Mouse (Mus musculus): ENCODE results near the gene Frmd4a. TPM values are rescaled to one million over a fixed set of nuclear protein-coding genes. Genes with fewer than 3 reads are reported as not detected.
A peak's percentile ranks its signal among the peaks of the same experiment; 100 is the strongest.

The Frmd4a gene
- polyA plus RNA-seq, 1 experiment, result 13.5 TPM

GRCm38 (mm10) chr2:4167131-4167530, 149.6 kb downstream of the Frmd4a start:
- WGBS, result 87% methylated on average over 6 of the region's 6 CpGs
- H3K4me3 ChIP-seq (ENCODE audit: extremely low read depth, insufficient read depth, insufficient read length), result no peak overlapping the region
- H3K36me3 ChIP-seq (ENCODE audit: control insufficient read depth, insufficient read depth, low read length), result no peaks in the 10 kb centered on the region
- no peaks in the 10 kb centered on the region for H3K4me1 ChIP-seq (ENCODE audit: control insufficient read depth, insufficient read depth, insufficient read length)
- DNase-seq (ENCODE audit: low read depth in 1 of 2, low spot score in 2 of 2), result no peak
- H3K27me3 ChIP-seq (ENCODE audit: control insufficient read depth, insufficient read depth, low read length), result no peaks in the 10 kb centered on the region
- no peak overlapping the region for H3K27ac ChIP-seq (ENCODE audit: insufficient read depth, low read length)
- TF ChIP-seq CTCF (IDR thresholded peaks at IDR 0.05; ENCODE audit: extremely low read depth, insufficient read depth, insufficient read length, insufficient replicate concordance) (no peak), POLR2A (IDR thresholded peaks at IDR 0.05; ENCODE audit: low read depth, low read length) (no peak)

GRCm38 (mm10) chr2:4169726-4170125, 152.2 kb downstream of the Frmd4a start:
- TF ChIP-seq POLR2A (IDR thresholded peaks at IDR 0.05; ENCODE audit: low read depth, low read length) (no peak), CTCF (IDR thresholded peaks at IDR 0.05; ENCODE audit: extremely low read depth, insufficient read depth, insufficient read length, insufficient replicate concordance) (no peak)
- Histone ChIP-seq H3K4me3 (ENCODE audit: extremely low read depth, insufficient read depth, insufficient read length) (no peak overlapping the region), H3K36me3 (ENCODE audit: control insufficient read depth, insufficient read depth, low read length) (no peaks in the 10 kb centered on the region), H3K27ac (ENCODE audit: insufficient read depth, low read length) (no peak overlapping the region), H3K27me3 (ENCODE audit: control insufficient read depth, insufficient read depth, low read length) (no peaks in the 10 kb centered on the region), H3K4me1 (ENCODE audit: control insufficient read depth, insufficient read depth, insufficient read length) (no peaks in the 10 kb centered on the region)
- 80% methylated on average over 10 of the region's 10 CpGs for WGBS
- no peak for DNase-seq (ENCODE audit: low read depth in 1 of 2, low spot score in 2 of 2)

- Histone ChIP-seq H3K36me3 (ENCODE audit: control insufficient read depth, insufficient read depth, low read length) (no peaks in the 10 kb centered on the region), H3K27me3 (ENCODE audit: control insufficient read depth, insufficient read depth, low read length) (no peaks in the 10 kb centered on the region), H3K4me1 (ENCODE audit: control insufficient read depth, insufficient read depth, insufficient read length) (no peaks in the 10 kb centered on the region), H3K4me3 (ENCODE audit: extremely low read depth, insufficient read depth, insufficient read length) (no peak overlapping the region), H3K27ac (ENCODE audit: insufficient read depth, low read length) (no peak overlapping the region)
- no peak for TF ChIP-seq CTCF (IDR thresholded peaks at IDR 0.05; ENCODE audit: extremely low read depth, insufficient read depth, insufficient read length, insufficient replicate concordance)
- no peak for TF ChIP-seq POLR2A (IDR thresholded peaks at IDR 0.05; ENCODE audit: low read depth, low read length)
- DNase-seq (ENCODE audit: low read depth in 1 of 2, low spot score in 2 of 2), result no peak
- WGBS, result 75% methylated on average over 4 of the region's 4 CpGs
Observed at GRCm38 (mm10) chr2:4170189-4170588, 152.7 kb downstream of the Frmd4a start.

- Histone ChIP-seq H3K36me3 (ENCODE audit: control insufficient read depth, insufficient read depth, low read length) (no peaks in the 10 kb centered on the region), H3K27me3 (ENCODE audit: control insufficient read depth, insufficient read depth, low read length) (no peaks in the 10 kb centered on the region), H3K4me1 (ENCODE audit: control insufficient read depth, insufficient read depth, insufficient read length) (no peaks in the 10 kb centered on the region), H3K4me3 (ENCODE audit: extremely low read depth, insufficient read depth, insufficient read length) (no peak overlapping the region), H3K27ac (ENCODE audit: insufficient read depth, low read length) (no peak overlapping the region)
- TF ChIP-seq POLR2A (IDR thresholded peaks at IDR 0.05; ENCODE audit: low read depth, low read length), result no peak
- TF ChIP-seq CTCF (IDR thresholded peaks at IDR 0.05; ENCODE audit: extremely low read depth, insufficient read depth, insufficient read length, insufficient replicate concordance), result no peak
- WGBS, result 89% methylated on average over 8 of the region's 8 CpGs
- DNase-seq (ENCODE audit: low read depth in 1 of 2, low spot score in 2 of 2), result peak in 1 of 2 experiments; percentile 6
Observed at GRCm38 (mm10) chr2:4184991-4185390, 167.5 kb downstream of the Frmd4a start.

GRCm38 (mm10) chr2:4187521-4187920, 170.0 kb downstream of the Frmd4a start:
- Histone ChIP-seq H3K4me3 (ENCODE audit: extremely low read depth, insufficient read depth, insufficient read length) (no peak overlapping the region), H3K27ac (ENCODE audit: insufficient read depth, low read length) (no peak overlapping the region), H3K36me3 (ENCODE audit: control insufficient read depth, insufficient read depth, low read length) (no peaks in the 10 kb centered on the region), H3K4me1 (ENCODE audit: control insufficient read depth, insufficient read depth, insufficient read length) (no peaks in the 10 kb centered on the region), H3K27me3 (ENCODE audit: control insufficient read depth, insufficient read depth, low read length) (no peaks in the 10 kb centered on the region)
- TF ChIP-seq CTCF (IDR thresholded peaks at IDR 0.05; ENCODE audit: extremely low read depth, insufficient read depth, insufficient read length, insufficient replicate concordance), result no peak
- TF ChIP-seq POLR2A (IDR thresholded peaks at IDR 0.05; ENCODE audit: low read depth, low read length), result no peak
- no peak for DNase-seq (ENCODE audit: low read depth in 1 of 2, low spot score in 2 of 2)
- 48% methylated on average over 4 of the region's 4 CpGs for WGBS

- Histone ChIP-seq H3K27ac (ENCODE audit: insufficient read depth, low read length) (no peak overlapping the region), H3K4me3 (ENCODE audit: extremely low read depth, insufficient read depth, insufficient read length) (no peak overlapping the region), H3K4me1 (ENCODE audit: control insufficient read depth, insufficient read depth, insufficient read length) (no peaks in the 10 kb centered on the region), H3K27me3 (ENCODE audit: control insufficient read depth, insufficient read depth, low read length) (no peaks in the 10 kb centered on the region), H3K36me3 (ENCODE audit: control insufficient read depth, insufficient read depth, low read length) (no peaks in the 10 kb centered on the region)
- no peak for DNase-seq (ENCODE audit: low read depth in 1 of 2, low spot score in 2 of 2)
- TF ChIP-seq POLR2A (IDR thresholded peaks at IDR 0.05; ENCODE audit: low read depth, low read length) (no peak), CTCF (IDR thresholded peaks at IDR 0.05; ENCODE audit: extremely low read depth, insufficient read depth, insufficient read length, insufficient replicate concordance) (no peak)
- WGBS, result 86% methylated on average over 3 of the region's 3 CpGs
Observed at GRCm38 (mm10) chr2:4188303-4188702, 170.8 kb downstream of the Frmd4a start.

GRCm38 (mm10) chr2:4190345-4190744, 172.8 kb downstream of the Frmd4a start:
- no peak for DNase-seq (ENCODE audit: low read depth in 1 of 2, low spot score in 2 of 2)
- TF ChIP-seq CTCF (IDR thresholded peaks at IDR 0.05; ENCODE audit: extremely low read depth, insufficient read depth, insufficient read length, insufficient replicate concordance) (no peak), POLR2A (IDR thresholded peaks at IDR 0.05; ENCODE audit: low read depth, low read length) (no peak)
- no peak overlapping the region for H3K27ac ChIP-seq (ENCODE audit: insufficient read depth, low read length)
- no peaks in the 10 kb centered on the region for H3K27me3 ChIP-seq (ENCODE audit: control insufficient read depth, insufficient read depth, low read length)
- H3K4me3 ChIP-seq (ENCODE audit: extremely low read depth, insufficient read depth, insufficient read length), result no peak overlapping the region
- H3K4me1 ChIP-seq (ENCODE audit: control insufficient read depth, insufficient read depth, insufficient read length), result no peaks in the 10 kb centered on the region
- no peaks in the 10 kb centered on the region for H3K36me3 ChIP-seq (ENCODE audit: control insufficient read depth, insufficient read depth, low read length)
- 82% methylated on average over 3 of the region's 3 CpGs for WGBS

Data from spleen, adult 2 months (tissue).